Mouse (Mus musculus): ENCODE results near the gene Iyd.
"Not testable (repeated sequence)": the region's sequence is repeated elsewhere in the genome, so short reads cannot be mapped to it uniquely, and the experiment has no call there.

Gene Iyd

GRCm38 (mm10) chr10:3540003-3540827, at the start of gene Iyd:
TSS of gene Iyd (plus strand) at chr10:3540240.
- in situ Hi-C loops (cut with MboI, MseI) = no loop called here

DNA sequence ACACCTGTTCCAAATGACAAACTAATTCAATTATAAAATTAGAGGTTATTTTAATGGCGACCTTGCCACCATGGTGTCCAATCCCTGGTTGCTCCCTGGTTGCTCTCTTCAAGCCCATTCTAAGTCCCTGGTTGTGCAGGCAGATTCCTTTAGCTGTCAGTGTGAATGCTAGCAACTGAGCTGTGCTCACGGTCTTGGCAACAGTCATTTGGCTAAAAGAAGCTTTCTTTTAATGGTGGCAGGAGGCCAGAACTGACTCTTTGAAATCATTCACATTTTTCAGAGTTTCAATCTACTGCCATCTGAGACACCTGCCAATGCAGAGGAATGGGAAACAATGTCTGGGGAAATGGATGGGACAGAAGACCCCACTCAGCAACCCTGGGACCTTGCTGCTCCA, 43.2 kb upstream of the Iyd start:
- in situ Hi-C loops (cut with MboI, MseI) = no loop called here

GRCm38 (mm10) chr10:3500846-3501245, 39.2 kb upstream of the Iyd start:
- in situ Hi-C loops (cut with MboI, MseI) = not testable (repeated sequence)

DNA sequence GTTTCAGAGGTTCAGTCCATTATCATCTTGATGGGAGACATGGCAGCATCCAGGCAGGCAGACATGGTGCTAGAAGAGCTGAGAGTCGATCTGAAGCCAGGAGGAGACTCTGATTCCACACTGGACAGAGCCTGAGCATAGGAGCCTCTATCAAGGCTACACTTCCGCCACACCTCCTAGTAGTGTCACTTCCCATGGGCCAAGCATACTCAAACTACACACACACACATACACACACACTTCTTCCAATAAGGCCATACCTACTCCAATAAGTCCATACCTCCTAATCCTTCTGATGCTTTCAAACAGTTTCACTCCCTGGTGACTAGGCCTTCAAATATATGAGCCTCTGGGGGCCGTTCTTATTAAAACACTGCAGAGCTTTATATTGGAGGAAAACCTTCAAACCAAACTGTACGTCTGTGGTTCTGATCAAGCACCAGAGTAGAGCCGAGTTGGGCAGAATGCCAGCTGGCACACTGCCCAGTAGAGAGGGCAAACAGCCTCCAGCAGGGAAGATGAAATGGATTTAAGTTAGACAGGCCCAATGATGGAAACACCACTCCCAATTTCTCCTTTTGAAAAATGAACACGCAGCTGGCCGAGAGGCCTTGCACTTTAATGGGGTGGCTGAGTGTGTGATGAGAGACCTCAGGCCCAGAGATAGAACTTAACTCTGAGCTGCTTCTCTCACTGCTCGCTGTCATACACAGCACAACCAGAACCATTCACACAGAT, 32.4 kb upstream of the Iyd start:
- in situ Hi-C loops (cut with MboI, MseI) = no loop called here

DNA sequence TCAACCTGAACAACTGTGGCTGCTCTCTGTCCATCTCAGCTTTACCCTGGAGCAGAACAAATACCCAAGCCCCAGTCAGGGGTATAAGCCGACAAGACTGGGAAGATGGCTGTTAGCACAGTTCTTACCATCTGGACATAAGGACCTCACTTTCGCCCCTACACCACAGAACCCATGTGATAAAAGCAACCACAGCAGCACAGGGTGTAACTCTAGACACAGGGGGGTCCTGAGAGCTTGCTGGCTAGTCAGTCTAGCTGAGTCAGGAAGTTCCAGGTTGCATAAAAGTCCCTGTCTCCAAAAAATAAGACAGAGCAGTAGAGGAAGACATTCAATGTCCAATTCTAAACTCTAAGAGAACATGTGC, 31.8 kb upstream of the Iyd start:
- in situ Hi-C loops (cut with MboI, MseI) = no loop called here

DNA sequence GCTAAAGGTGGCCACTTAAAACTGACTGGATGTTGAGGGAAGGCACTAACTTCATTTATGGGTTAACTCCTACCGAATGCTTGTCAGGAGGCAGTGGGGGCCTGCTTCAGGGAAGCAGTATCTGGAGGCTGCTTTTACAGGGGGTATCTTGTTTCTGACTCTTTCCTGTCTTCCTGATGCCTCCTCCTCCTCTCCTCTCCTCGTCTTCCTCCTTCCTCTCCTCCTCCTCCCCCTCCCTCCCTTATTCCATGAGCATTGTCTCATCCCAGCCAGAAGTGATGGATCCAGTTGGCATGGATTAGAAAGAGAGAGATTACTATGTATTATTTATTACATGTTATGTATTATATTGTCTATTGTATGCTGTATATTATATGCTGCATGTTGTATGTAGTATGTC, 31.3 kb upstream of the Iyd start:
- in situ Hi-C loops (cut with MboI, MseI) = no loop called here

- in situ Hi-C loops (cut with MboI, MseI) = no loop called here
Measured at GRCm38 (mm10) chr10:3509663-3510277, 30.3 kb upstream of the Iyd start.

GRCm38 (mm10) chr10:3510486-3510885, 29.6 kb upstream of the Iyd start:
- in situ Hi-C loops (cut with MboI, MseI) = no loop called here

DNA sequence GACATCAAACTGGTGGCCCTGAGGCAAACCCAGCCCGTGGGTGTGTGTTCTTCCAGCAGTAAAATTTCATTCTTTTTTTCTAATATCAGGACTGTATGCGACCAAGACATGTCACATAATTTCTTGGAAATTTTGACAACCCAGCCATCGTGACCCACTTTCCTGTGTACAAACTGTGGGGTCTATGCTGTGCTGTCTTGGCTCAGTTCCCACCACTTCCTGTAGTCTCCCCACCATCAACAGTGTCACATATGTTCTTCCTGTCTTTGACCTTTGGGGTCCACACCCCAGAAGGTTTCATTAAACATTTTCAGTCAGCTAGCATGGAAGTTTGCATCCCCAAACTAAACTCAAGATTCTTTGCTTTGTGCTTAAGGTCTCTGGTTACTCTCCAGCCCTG, 28.6 kb upstream of the Iyd start:
- in situ Hi-C loops (cut with MboI, MseI) = no loop called here

DNA sequence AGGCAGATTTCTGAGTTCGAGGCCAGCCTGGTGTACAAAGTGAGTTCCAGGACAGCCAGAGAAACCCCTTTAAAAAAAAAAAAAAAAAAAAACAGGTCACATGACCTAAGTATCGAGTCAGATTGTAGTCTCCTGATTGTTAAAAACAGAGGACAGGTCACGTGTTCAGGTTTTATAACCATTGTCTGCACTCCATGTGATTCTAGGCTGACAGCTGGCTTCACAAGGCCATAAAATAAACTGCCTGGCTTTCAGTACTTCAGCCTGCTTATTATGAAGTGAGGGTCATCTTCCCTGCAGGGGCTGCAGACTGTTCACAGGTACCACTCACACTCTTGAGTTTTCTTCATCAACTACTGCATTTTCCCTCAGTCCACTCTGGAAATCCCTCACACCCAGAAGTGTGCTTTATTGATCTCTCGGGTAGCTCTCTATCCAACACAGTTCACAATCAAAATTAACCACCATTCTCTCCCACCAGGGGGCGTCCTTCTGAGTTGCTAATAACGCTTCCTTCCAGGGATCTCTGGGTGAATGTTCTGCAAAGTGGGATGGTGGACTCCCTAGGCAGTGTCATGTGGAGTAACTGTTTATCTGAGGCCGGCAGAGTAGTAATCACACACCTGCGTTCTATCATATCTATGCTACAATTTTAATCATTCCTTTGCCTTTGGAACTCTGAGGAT, 27.3 kb upstream of the Iyd start:
- in situ Hi-C loops (cut with MboI, MseI) = no loop called here

DNA sequence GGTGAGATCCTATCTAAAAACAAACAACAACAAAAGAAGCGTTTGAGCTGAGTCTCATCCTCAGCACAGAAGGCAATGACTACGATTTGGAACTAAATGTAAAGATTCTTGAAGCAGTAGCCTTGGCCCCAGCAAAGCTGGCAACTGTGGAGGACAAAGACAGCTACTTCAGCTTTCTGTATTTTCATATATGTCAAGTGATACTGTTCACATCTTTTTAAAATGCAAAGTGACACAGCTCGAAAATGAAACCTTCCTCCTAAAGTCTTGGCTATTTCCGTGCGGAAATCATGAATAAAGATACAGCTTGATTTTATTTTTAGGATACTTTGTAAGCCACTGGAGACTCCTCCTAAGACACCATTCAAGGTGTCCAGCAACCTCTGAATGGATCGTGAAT, 26.1 kb upstream of the Iyd start:
- in situ Hi-C loops (cut with MboI, MseI) = no loop called here

DNA sequence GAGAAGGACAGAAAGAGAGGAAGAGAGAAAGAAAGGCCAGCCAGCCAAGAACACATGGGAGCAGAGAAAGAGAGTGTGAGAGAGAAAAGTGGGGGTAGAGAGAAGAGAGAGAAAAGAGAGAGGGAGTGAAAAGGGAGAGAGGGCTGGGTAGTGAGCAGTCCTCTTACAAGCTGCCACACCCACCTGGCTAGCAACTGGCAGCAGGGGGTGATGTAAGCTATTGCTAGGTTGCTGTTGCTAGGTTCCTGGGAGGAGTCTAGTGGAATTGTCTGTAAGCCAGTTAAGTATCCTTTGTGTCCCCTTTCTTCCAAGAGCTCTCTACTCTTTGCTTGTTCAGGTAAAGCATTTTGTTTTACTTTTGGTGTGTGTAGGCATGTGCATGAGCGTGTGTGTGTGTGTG, 25.4 kb upstream of the Iyd start:
- in situ Hi-C loops (cut with MboI, MseI) = no loop called here

GRCm38 (mm10) chr10:3516442-3516841, 23.6 kb upstream of the Iyd start:
- in situ Hi-C loops (cut with MboI, MseI) = no loop called here

DNA sequence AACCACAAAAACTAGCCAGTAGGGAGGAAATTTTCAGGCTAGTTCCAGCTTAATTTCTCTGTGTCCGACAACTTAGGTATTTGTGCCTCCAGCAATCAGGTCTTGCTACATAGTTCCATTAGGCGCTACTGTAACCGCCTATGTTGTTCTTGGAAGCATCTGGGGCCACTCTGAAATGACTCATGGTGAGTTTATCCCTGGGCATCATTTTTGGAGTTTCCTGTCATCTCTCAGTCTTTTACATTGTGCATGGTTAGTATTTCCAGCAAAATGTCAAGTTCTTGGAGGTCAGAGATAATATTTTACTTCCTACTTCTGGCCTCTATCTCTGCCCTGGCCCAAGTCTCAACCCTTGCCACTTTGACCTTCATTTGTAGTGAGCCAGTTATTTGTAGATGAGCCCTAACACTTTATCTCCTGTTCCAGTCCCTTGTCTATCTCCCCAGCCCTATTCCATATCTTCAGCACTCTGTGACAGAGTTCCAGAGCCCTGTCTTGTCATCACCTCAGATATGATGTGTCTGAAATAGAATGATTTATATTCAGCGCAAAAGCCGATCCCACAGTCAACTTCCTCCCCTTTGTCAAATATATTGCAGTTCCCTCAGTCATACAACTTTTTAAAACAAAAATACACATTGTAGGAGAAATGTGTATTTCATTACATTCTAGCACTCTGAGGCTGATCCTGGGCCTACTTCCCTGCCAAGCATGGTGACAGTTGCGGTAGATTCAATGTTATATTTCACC, 16.8 kb upstream of the Iyd start:
- in situ Hi-C loops (cut with MboI, MseI) = loop anchor here in 1 of 2 experiments (5.0 kb wide), 1 partner anchor 424 kb away; no protein-coding TSS in a partner anchor

GRCm38 (mm10) chr10:3524513-3524912, 15.5 kb upstream of the Iyd start:
- in situ Hi-C loops (cut with MboI, MseI) = loop anchor here in 1 of 2 experiments (5.0 kb wide), 1 partner anchor 423 kb away; no protein-coding TSS in a partner anchor

DNA sequence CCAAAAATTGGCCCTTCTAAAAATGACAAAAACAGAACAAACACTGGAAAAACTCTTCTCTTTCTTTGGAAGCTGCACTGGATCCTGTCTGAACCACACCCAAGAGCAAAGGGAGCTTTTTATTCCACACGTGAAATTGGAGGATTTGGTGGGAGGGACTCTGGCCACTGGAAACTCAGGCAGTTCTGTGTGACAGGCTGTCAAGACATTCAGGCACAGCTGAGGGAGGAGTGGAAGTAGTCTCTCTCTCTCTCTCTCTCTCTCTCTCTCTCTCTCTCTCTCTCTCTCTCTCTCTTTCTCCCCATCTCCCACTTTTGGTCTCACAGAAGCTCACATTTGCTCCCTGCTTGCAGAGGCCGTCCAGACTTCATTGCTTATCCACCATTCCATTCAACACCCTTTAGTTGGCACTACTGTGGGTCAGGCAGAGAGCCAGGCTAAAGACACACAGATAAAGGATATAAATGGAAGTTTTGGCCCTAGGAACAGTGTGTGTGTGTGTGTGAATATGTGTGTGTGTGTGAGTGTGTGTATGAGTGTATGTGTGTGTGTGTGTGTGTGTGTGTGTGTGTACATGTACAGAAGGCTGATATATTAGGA, 14.5 kb upstream of the Iyd start:
- in situ Hi-C loops (cut with MboI, MseI) = loop anchor here in 1 of 2 experiments (5.0 kb wide), 1 partner anchor 193 kb away; no protein-coding TSS in a partner anchor

GRCm38 (mm10) chr10:3529807-3530206, 10.2 kb upstream of the Iyd start:
- in situ Hi-C loops (cut with MboI, MseI) = loop anchor here (5.0 to 10.0 kb wide), 2 partner anchors 198 to 795 kb away; no protein-coding TSS in a partner anchor

DNA sequence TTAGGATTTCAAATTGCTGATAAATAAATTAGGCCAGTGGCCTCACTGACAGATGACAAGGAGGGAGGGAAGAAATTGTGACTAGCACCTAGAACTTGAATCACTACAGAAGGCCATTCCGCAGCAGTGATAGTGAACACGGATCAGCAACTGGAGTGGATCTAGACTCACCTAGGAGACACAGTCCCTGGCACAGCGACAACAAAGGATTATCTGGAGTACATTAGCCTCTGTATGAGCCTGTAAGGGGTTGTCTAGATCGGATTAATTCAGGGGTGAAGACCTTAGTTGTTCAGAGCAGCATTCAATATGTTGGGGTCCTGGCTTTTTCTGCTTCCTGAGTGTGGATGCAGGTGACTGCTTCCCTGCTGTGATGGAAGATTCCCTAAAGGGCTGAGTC, 9.4 kb upstream of the Iyd start:
- in situ Hi-C loops (cut with MboI, MseI) = loop anchor here in 1 of 2 experiments (5.0 to 10.0 kb wide), 2 partner anchors 198 to 794 kb away; no protein-coding TSS in a partner anchor

DNA sequence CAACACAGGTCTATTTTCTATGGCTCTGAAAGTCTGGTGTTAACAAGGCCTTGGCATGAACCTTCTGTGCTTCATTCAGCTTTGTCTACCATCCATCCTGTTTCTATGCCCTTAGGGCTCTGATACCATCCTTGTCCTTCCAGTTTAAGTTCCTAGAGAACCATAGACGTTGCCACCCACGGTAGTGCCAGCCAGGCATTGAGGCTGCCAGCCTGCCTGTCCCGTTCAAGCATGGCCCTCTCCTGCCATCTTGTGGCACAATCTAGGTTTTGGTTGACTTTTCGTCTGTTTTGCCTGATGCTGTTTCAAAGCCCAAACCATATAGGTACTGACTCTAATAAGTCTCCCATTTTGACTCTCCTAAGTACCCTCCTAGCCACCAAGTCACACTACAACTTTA, 8.7 kb upstream of the Iyd start:
- in situ Hi-C loops (cut with MboI, MseI) = loop anchor here in 1 of 2 experiments (5.0 to 10.0 kb wide), 2 partner anchors 199 to 793 kb away; no protein-coding TSS in a partner anchor

DNA sequence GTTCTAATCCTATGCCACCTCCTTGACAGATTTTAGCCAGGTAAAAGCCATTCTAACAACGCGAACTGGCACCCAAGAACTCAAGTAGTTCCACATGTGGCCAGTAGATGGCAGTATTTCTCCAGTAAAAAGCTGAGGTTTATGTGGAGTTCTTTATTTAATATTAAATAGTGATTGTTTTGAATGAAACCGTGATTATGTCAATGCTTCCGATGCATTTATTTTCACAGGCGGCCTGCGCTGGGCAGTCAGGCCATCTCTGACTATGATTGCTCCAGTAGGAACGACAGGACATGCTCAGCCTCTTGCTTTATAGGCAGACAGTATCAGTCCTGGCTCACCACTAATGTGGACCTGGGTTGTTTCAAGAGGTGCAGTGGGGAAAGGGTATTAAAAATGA, 5.6 kb upstream of the Iyd start:
- in situ Hi-C loops (cut with MboI, MseI) = loop anchor here in 1 of 2 experiments (5.0 to 10.0 kb wide), 2 partner anchors 202 to 790 kb away; no protein-coding TSS in a partner anchor

Measured in T-helper 17 cell (primary cell).